Mouse (Mus musculus) central nervous system, embryonic 11.5 days (tissue): ENCODE data around the gene Olfr1065. TPM values are rescaled to one million over a fixed set of nuclear protein-coding genes. Genes with fewer than 3 reads are reported as not detected.

Source experiments
- polyA plus RNA-seq: library from polyadenylated mRNA; depleted of rRNA; stranded (reverse); fragments of >200 nt; gene quantifications from 2 replicates; pipeline ENCODE4 v1.2.3, GENCODE M21; 2012; rRNA removed

Olfr1065 gene
- not detected in 2 replicates for polyA plus RNA-seq

DNA sequence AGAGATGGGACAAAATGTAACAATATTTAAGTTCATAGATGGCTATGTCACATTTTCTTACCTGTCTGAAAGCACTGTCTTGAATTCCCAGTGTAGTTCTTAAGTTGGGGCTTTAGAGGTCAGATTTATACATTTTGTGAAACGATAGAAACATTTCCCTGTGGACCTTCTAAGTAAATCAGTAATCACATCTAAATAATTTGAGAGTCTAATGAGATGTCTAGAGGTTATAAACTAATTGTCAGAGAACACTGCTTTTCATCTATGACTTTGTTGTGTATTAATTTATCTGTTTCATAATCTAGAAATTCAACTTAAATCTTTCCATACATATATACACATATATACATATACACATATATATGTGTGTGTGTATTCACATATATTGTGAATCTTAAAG is at the start of gene Olfr1065:
Olfr1065 (minus strand) TSS at position 101 of the 400 bp plus-strand sequence.

GRCm38 (mm10) chr2:86487286-86487685 is 36.9 kb upstream of the Olfr1065 start, which contains the start of gene Olfr228:
Gene Olfr228 (minus strand): TSS chr2:86487386.

GRCm38 (mm10) chr2:86456169-86456568 is 5.8 kb upstream of the Olfr1065 start, which contains the start of gene Olfr1066:
Gene Olfr1066 (minus strand): TSS chr2:86456269.

GRCm38 (mm10) chr2:86426649-86427048 is 23.7 kb downstream of the Olfr1065 start, which contains the start of gene Olfr1062:
Gene Olfr1062 (minus strand): TSS chr2:86426749.

DNA sequence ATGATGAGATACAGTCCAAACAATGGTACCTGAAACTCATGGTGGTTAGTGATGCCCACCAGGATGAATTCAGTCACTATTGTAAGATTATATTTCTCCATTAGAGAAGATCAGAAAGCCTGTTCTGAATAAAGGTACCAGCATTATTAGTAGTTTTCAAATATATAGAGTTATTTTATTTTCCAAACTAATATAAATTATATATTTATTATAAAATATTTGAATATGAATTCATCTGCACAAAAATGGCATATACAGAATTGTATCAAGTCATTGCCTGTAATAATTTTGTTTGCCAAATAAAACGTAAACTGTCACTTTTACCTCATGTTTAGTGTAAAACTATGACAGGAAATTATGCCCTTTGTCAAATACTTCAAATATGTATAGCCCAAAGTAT is 36.4 kb downstream of the Olfr1065 start, which contains the start of gene Olfr1061:
Olfr1061 (minus strand) TSS at position 101 of the 400 bp plus-strand sequence.

Other genes starting within 250 kb of the Olfr1065 start
- gene Olfr1045, start 247.6 kb downstream of the Olfr1065 start, polyA plus RNA-seq = not detected in 2 replicates
- gene Olfr1046, start 231.3 kb downstream of the Olfr1065 start, polyA plus RNA-seq = not detected in 2 replicates
- not detected in 2 replicates for gene Olfr1047, start 219.2 kb downstream of the Olfr1065 start, polyA plus RNA-seq
- not detected in 2 replicates for gene Olfr1048, start 210.3 kb downstream of the Olfr1065 start, polyA plus RNA-seq
- not detected in 2 replicates for gene Olfr1049, start 192.3 kb downstream of the Olfr1065 start, polyA plus RNA-seq
- gene Olfr1051, start 171.5 kb downstream of the Olfr1065 start, polyA plus RNA-seq = not detected in 2 replicates
- gene Olfr1052, start 158.1 kb downstream of the Olfr1065 start, polyA plus RNA-seq = not detected in 2 replicates
- gene Olfr1053, start 135.3 kb downstream of the Olfr1065 start, polyA plus RNA-seq = not detected in 2 replicates
- not detected in 2 replicates for gene Olfr1054, start 115.2 kb downstream of the Olfr1065 start, polyA plus RNA-seq
- not detected in 2 replicates for gene Olfr1055, start 100.3 kb downstream of the Olfr1065 start, polyA plus RNA-seq
- not detected in 2 replicates for gene Olfr1056, start 88.1 kb downstream of the Olfr1065 start, polyA plus RNA-seq
- not detected in 2 replicates for gene Olfr1057, start 72.2 kb downstream of the Olfr1065 start, polyA plus RNA-seq
- not detected in 2 replicates for gene Olfr1058, start 62.0 kb downstream of the Olfr1065 start, polyA plus RNA-seq
- not detected in 2 replicates for gene Olfr1061, start 36.5 kb downstream of the Olfr1065 start, polyA plus RNA-seq
- gene Olfr1062, start 23.8 kb downstream of the Olfr1065 start, polyA plus RNA-seq = not detected in 2 replicates
- gene Olfr1066, start 5.7 kb upstream of the Olfr1065 start, polyA plus RNA-seq = not detected in 2 replicates
- not detected in 2 replicates for gene Olfr228, start 36.8 kb upstream of the Olfr1065 start, polyA plus RNA-seq
- gene Olfr1076, start 57.9 kb upstream of the Olfr1065 start, polyA plus RNA-seq = not detected in 2 replicates
- not detected in 2 replicates for gene Olfr1079, start 91.9 kb upstream of the Olfr1065 start, polyA plus RNA-seq
- not detected in 2 replicates for gene Olfr1080, start 107.6 kb upstream of the Olfr1065 start, polyA plus RNA-seq
- gene Olfr1082, start 148.4 kb upstream of the Olfr1065 start, polyA plus RNA-seq = not detected in 2 replicates
- gene Olfr1084, start 189.1 kb upstream of the Olfr1065 start, polyA plus RNA-seq = not detected in 2 replicates
- not detected in 2 replicates for gene Olfr1085, start 211.4 kb upstream of the Olfr1065 start, polyA plus RNA-seq
- gene Olfr1086, start 229.5 kb upstream of the Olfr1065 start, polyA plus RNA-seq = not detected in 2 replicates
- gene Olfr1087, start 247.8 kb upstream of the Olfr1065 start, polyA plus RNA-seq = not detected in 2 replicates